Mouse (Mus musculus) retina, adult 2 months (tissue): ENCODE results near the gene Mrpl23.

Experiments
- DNase-seq: peaks from one replicate; pipeline ENCODE4 v3.0.0-alpha.2; 2012; ENCODE audit warnings: low read depth, low spot score

Mrpl23 gene

DNA sequence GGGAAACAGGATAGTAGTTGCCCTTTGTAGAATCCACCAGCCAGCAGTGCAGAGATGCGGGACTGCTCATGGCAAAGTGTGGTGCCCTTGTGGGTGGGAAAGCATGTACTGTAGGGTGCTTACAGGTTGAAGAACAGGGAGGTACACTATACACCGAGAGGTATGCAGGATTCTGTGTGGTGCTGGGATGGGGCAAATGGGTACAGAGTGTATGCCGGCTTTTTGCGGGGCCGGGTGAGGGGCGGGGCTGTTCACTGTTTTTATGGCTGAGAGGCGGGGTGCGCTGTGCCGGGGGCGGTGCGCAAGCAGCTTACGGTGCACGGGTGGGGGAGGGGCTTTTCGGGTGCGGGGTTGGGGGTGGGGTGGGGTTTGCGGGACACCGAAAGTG lies at the start of gene Mrpl23:
Mrpl23 (plus strand) TSS at position 16 of the 388 bp plus-strand sequence.
- DNase-seq: no peak

DNA sequence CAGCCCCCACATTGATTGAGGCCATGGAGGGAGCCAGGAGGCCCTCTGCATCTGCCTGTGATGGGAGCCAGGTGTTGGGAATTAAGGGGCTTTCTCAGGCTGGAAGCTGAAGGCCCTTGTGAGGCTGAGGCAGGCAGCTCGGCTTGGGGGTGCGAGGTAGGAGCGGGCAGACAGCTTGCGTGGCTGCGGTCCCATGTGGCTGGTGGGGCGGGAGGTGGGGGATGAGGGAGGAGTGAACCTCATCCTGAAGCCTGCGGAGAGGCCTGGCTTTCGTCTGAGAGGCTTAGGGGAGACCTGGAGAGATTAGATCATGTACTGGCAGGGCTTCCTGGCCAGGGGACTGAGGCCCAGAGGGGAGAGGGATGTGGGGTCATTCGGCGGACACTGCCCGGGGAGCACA lies 49.4 kb upstream of the Mrpl23 start:
- DNase-seq: no peak

DNA sequence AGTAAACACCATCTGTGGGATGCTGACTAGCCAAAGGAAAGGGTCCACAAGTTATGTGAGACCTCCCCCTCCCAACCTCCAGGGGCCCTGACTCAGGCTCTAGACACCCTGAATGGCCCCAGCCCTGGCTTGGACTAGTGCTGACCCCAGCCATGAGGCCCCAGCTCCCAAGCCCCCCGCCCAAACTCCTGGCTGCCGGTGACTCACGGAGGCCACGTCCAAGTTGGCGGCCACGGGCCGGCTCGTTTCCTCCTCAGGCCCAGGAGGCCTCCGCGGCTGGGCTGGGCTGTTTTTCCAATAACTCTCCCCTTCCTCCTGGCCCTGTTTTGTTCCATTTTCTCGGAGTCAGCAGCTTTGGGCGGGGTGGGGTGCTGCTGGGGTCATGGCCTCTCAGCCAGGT lies 47.7 kb upstream of the Mrpl23 start:
- DNase-seq: no peak

DNA sequence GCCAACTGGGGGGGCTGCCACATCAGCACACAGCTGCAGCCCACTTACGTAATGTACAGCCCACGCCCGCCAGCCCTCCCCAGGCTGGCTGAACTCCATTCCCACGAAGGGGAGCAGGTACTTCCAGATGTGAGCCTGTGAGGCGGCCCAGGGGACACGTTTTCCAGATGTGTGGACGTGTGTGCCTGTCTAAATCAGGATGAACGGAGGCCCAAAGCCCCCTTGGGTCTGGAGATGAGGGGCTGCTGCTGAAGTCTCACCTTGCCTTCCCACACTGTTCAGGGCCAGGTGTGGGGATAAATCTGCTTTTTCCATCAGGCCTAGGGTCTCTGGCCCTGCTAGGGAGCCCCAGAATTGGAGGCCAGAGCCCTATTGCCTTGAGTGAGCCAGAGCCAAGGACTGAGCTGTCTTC lies 45.7 kb upstream of the Mrpl23 start:
- DNase-seq: no peak

DNA sequence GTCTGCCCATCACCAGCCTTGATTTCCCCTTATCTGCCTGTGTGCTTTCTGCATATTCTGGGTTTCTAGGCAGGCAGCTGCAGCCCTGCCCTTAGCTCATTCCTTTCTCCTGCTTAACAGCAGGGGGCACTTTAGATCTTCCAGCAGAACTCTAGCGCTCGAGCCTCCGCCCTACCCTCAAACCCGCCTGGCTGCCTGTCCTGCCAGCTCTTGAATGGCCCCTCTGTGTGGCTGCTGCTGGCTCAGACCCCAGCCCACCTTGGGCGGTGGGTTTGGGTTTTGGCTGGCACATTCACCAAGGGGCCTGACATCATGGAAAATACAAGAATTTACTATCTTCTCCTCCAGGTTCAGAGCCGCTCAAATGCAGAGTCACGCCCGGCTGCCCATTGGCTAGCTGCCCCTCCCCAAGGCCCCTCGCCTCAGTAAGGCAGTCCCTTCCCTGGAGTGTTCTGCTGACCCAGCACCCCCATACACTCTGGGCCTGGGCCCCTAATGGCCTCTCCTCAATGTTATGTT lies 45.1 kb upstream of the Mrpl23 start:
- no peak for DNase-seq

DNA sequence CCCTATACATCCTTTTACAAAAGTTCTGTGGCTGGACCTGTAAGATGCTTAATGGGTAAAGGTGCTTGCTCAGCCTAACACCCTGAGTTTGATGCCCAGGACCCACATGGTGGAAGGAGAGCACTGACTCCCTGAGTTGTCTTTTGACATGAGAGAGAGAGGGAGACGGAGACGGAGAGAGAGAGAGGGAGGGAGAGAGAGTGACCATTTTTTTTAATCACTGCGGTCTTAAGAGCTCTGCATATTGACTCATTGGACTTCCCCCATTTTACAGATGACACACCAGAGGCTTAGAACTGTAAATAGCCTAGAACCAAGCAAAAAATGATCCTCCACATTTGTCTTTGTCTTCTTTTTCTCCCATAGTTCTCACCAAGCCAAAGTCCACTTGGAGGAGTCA lies 44.4 kb upstream of the Mrpl23 start:
- no peak for DNase-seq

DNA sequence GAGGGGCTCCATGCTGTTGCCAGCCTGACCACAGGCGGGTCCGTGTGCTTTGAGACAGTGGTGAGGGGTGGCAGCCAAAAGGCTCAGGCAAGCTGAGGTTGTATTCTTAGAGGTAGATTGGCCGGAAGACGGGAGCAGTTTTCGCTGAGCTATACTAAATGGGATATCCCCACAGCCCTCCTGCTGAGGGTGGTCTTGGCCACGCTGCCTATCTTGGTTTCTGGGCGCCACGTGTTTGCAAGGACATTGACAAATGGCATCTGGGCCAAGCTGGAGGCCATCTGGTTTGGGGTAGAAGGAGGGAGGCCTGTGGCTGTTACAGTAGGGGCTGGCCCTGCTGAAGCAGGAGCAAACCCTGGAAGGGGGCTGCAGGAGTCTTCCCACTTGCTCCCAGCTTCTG lies 39.0 kb upstream of the Mrpl23 start:
- no peak for DNase-seq

DNA sequence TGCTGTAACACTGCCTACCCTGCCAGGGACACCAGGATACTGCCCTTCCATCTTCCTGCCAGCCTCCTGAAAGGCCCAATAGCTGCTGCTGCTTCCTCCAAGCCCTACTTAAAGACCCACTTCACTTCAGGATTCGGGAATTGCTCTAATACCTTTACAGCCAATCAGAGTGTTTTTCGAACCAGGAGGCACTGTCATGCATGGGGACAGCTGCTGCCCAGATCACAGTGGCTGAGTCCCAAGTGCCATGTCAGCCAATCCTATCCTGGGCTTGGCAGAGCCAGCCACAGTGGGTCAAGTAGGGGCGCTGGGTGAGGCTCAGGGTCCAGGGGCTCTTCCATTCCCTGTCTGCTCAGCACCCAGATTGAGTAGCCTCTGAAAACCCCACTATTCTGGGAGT lies 36.3 kb upstream of the Mrpl23 start:
- no peak for DNase-seq

DNA sequence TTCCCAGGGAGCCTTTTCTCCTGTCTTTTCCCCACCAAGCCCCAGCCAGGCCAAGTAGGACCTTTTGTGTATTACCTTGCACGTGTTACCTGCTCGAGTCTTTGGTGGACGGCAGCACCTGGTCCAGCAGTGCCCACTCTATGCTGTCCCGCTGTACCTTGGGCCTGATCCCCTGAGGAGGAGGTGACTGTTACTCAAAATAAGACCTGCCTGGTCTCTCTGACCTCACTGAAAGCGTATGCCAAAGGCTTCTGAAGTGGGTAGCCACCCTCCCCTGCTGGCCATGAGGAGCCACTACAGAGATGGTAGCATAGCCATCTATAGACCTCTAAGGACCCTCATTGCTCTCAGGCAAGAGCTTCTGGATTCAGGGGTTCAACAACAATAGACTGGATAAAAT lies 35.7 kb upstream of the Mrpl23 start:
- DNase-seq: no peak

DNA sequence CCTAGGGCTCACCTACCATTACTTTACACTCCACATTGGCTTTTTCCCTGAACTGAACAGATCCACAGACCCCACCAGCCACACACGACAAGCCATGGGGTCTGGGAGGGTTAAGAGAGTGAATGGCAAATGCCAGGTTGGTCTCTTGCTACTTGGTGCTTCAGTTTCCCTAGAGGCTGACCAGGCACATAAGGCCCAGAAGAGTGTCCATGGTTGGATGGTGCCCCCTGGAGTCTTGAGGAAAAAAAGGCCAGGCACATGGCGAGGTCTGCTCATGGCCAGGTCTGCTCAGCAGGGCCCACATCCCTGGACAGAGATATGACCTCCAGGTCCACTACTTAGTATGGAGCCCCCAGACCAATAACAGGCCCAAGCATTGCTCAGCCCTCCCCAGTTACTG lies 34.7 kb upstream of the Mrpl23 start:
- no peak for DNase-seq

DNA sequence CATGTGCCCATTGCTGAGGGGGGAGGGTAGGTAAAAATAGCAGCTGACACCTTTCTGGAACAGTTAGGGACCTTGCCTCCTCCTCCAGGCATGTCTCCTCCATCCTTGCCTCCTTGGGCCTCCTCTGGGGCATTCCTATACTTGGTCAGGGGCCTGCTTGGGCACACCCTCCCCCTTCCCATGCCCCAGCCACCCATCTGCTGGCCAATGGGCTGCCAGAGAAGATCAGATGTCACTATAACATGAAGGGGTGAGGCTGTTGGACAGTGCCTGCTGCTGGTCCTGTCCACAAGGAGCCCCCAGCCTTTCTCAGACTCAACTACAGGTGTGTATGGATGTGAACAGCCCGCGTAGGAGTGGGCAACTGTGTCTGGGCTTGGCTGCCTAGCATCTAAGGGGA lies 33.9 kb upstream of the Mrpl23 start, which contains the start of gene Tnnt3:
Tnnt3 (plus strand) TSS at position 262 of the 400 bp plus-strand sequence.
- DNase-seq: no peak

DNA sequence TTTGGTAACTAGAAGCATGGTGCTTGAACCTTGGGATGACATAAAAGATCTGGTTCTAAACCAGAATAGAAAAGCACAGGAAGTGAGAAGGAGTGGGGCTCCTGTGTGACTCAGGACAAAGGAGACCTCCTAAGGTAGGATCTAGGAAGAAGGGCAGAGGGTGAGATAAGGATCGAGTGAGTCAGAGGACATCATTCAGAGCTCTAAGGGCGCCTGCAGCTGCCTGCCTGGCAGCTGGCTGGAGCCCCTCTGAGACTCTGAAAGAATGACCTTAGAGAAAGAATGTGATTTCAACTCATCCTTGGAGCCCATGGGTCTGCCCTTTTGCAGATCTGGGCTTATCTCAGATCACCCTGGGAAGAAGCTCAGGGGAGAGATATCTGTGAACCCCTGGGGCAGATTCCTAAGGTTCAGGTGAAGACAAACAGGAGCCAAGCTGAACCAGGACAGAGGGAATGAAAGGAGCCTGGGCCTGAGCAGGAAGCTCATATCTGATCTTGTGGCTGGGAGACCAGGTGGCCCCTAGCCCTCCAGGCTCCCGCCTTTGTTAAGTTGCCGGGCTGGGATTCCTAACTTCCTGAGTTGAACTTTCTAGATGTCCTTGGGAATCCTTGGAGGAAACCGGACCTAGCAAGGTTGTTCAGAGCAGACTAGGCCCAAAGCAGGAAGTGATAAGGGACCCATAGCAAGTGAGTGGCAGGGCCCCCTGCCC lies 33.3 kb upstream of the Mrpl23 start:
- DNase-seq: no peak

DNA sequence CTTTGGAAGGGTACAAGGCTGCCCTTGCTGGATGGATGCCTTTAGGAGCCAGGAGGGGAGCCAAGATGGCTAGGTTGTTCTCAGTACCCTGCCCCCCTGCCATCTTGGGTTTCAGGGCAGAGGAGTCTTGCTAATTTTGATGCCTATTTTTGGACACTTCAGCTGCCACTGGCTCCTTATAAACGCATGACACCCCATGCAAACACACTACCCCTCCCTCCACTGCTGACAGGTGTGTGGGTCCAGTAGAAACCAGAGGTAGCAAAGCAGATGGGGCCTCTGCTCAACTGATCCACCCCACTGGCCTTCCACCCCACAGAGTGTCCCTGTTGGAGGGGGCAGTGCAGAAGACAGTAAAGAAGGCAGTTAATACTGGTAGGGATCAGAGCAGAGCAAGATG lies 32.5 kb upstream of the Mrpl23 start:
- no peak for DNase-seq

DNA sequence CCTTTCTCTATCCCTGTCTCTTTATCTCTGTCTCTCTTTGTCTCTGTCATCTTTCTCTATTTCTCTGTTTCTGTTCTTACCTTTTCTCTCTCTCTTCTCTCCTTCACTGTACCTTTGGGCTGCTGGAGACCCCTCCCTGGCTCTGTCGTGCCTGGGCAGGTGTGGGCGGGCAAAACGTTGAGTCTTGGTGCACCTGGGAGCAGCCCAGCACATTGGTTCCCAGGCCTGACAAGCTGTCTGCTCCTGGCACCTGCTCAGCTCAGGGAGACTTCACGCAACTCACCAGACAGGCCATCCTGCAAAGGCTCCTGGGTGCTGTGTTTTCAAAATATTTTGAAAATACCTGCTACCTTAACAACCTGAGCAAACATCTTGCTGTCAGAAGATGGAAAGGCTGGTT lies 29.3 kb upstream of the Mrpl23 start:
- DNase-seq: no peak

DNA sequence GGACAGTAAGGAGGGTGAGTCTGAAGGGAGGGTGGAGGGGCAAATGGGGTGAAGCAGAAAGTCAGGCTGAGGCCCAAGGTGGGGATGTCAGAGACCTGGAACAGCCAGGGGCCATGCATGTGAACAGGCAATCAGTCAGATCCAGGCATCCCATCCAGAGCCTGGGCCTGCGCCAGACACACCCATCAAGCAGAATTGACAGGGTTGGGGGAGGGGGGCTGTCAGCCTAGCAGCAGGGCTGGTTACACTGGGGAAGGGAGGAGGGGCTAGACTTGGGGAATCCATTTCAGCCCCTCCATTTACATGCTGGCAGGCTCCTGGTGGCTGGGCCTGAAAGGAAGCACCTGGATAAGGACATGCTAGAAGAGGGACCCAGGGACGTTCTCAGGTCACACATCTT lies 26.5 kb upstream of the Mrpl23 start:
- no peak for DNase-seq

DNA sequence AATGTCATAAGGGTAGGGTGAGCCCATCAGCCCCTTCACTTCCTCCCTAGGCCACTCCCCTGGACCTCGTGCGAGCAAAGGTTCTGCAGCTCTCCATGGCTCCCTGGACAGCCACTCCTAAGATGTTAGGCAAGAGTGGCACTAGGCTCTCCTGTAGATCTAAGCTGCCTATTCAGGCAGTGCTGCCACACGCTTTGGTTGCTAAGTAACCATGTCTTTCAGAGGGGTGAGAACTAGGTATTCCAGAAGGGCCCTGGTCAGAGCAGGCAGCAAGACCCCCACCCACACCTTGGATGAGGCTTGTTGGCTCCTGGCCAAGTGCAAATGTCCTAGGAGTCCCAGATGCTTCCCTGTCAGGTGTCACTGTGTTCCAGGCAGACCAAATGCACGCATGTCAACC lies 26.0 kb upstream of the Mrpl23 start:
- DNase-seq: no peak

DNA sequence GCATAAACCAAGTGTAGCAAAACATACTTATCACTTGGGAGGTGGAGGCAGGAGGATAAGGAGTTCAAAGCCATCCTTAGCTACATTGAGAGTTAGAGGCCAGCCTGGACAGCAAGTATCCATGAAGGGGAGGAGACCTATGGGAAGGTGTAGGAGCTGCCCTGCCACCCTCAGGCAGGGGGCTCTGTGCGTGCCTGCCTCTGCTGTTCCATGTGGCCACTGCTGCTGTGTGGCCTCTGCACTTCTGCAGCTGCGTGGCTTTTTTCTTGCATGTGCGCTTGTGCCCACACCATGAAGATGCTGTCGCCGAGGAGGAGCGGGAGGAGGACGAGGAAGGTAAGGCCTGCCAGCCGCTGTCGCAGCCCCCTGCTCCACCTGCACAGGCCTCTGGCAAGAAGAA lies 25.0 kb upstream of the Mrpl23 start:
- no peak for DNase-seq

DNA sequence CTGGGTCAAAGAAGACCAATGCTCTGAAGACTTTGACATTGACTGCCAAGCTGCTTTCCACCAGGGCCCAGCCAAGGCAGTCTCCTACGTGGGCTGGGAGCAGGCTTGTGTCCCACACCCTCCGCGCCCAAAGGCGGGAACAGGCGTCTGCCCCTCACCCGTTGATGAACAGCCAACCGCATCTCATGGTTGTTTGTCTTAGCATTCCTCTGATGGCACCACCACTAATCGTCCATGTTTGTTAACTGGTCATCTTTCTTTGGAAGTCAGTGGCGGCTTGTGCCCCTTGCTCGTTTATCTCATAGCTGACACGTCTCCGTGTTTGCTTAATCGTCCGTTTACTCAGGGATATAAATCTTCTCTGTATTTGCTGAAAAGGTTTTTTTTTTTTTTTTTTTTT lies 23.0 kb upstream of the Mrpl23 start:
- no peak for DNase-seq

DNA sequence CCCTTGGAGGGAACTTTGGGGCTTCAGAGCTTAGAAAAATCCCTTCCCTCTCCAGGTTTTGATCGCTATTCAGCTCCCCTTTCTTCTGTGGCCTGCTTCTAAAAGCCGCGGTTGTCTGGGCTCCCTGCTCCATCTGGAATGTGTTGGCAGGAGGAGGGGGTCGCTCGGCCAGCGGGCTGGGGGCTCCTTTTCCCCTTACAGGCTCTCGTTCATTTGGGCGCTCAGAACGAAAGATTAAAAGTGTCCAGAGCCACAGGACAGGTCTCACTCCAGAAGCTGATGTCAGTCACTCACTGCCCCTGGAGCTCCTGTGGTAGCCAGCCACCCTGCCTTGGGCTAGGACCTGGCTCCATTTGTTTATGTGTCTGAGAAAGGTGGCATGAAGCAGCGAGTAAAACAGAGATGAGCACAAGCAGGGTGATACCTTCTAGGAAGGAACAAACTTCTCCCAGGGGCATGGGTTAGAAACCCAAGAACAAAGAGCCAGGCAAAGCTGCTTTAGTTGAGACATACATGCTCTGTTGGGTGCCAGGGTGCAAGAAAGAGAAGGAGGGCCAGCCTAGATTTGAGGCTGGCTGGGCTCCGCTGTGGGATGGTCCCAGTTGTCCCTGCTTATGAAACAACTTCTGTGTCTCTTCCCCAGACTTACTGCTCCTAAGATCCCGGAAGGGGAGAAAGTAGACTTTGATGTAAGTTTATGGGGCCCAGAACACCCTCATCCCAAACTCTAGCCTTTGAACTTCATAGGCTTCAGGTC lies 22.3 kb upstream of the Mrpl23 start:
- no peak for DNase-seq

DNA sequence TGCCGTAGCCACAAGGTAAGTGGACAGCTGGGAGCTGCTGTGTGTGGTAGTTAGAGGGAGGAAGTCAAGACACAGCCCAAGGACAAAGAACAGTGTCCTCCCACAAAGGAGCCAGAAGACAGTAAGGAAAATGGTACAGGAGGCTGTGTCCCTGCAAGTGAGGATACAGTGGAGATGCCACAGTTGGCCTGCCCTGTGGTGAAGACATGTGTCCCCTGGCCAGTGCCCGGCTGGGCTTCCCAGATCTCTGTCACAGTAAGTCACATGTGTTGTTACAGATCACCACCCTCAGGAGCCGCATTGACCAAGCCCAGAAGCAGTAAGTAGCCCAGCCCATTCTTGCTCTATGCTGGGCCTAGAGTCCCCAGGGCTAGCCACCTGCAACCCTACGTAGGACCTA lies 18.4 kb upstream of the Mrpl23 start:
- no peak for DNase-seq

DNA sequence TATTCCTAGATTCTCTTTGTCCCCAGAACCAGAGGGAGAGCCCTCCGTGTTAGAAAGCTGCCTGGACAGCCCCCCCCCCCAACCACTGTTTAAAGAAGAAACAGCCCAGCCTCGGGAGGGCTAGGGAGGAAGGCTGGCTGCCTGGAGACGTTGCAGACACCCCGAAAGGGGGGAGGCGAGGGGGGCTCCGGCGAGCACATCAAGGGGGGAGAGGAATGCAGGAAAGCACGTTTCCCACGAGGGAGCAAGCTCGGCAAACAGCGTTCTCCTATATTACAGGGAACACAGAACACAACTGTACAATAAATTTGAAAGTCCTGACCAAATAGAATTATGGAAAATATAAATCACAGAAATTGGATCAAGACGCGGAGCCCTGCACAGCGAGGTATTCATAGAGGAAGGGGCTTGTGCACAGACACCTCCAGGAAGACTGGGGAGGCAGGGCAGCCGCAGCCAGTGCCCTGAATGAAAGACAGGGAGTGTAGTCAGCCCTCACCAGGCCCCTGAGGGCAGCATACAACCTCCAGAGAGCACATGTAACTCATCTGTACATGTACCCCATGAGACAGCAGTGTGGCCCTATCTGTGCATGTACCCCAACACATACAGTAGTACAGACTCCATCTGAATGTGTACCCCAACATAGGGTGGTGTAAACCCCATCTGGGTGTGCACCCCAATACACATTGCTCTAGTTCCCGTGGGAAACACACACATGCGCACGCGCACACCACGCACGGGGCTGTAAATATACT lies 16.1 kb upstream of the Mrpl23 start:
- no peak for DNase-seq

DNA sequence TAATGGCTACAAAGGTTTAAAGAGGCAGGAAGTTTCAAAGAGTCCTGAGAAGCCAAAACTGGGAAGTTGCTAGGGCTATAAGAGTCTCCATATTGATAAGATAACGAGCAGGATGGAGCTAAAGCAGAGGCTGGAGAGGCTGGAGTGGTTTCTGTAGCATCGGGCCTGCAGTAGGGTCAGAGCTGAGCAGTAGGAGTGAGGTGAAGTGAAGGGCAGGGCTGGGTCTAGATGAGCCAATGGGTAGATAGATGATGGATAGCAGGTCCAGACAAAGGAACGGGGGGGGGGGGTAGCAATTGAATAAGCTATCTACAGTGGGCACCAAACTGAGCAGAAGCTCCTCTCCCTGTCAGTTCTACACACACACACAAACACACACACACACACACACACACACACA lies 15.0 kb upstream of the Mrpl23 start:
- DNase-seq: no peak
